Mouse (Mus musculus) ZHBTc4 (cell line): ENCODE data around the gene Ephb4.
A peak's percentile ranks its signal among the peaks of the same experiment; 100 is the strongest.

Experiments used
- DNase-seq: peaks from one replicate; pipeline ENCODE4 v3.0.0-alpha.2; 2011; ENCODE audit warnings: low read depth, low spot score

Gene Ephb4

GRCm38 (mm10) chr5:137349384-137350204 is at the start of gene Ephb4:
TSS of gene Ephb4 (plus strand) at chr5:137350109.
- peak; percentile 98 for DNase-seq

- no peak for DNase-seq
These were observed 48.7 kb upstream of the Ephb4 start for GRCm38 (mm10) chr5:137301253-137301652.

- no peak for DNase-seq
These were observed 46.3 kb upstream of the Ephb4 start for GRCm38 (mm10) chr5:137303609-137304008.

DNA sequence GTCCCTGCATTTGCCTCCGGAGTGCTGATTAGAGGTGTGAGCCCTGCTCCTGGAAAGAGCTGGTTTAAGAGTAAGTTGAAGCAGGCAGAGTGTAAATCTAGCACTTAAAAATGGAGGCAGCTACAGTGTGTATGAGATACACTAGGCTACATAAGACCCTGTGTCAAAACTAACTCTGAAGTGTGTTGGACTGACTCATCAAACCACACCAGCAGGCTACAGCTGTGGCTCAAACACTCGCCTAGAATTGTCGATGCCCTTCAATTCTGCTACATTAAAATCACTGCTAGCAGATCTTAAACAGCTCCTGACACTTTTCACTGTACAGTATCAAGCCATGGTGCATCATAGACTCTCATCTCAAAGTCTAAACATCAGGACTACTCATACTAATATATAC is 45.7 kb upstream of the Ephb4 start:
- no peak for DNase-seq

GRCm38 (mm10) chr5:137304816-137305215 is 45.1 kb upstream of the Ephb4 start:
- no peak for DNase-seq

DNA sequence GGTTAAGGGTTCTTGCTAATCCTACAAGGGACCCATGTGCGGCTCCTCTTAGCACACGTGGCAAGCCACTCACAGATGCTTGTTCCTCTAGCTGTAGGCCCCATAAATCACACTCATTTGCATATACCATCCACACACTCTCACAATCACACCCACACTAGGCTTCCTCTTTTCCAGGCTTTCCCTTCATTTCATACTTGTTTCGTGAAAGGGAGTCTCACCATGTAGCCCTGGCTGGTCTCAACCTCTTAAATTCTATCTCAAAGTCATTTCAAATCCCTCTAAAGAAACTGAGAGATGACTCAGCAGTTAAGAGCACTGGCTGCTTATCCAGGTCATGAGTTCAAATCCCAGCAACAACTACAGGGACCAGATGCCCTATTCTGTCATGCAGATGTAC is 44.1 kb upstream of the Ephb4 start:
- peak; percentile 67 for DNase-seq

GRCm38 (mm10) chr5:137306439-137307005 is 43.4 kb upstream of the Ephb4 start:
- no peak for DNase-seq

DNA sequence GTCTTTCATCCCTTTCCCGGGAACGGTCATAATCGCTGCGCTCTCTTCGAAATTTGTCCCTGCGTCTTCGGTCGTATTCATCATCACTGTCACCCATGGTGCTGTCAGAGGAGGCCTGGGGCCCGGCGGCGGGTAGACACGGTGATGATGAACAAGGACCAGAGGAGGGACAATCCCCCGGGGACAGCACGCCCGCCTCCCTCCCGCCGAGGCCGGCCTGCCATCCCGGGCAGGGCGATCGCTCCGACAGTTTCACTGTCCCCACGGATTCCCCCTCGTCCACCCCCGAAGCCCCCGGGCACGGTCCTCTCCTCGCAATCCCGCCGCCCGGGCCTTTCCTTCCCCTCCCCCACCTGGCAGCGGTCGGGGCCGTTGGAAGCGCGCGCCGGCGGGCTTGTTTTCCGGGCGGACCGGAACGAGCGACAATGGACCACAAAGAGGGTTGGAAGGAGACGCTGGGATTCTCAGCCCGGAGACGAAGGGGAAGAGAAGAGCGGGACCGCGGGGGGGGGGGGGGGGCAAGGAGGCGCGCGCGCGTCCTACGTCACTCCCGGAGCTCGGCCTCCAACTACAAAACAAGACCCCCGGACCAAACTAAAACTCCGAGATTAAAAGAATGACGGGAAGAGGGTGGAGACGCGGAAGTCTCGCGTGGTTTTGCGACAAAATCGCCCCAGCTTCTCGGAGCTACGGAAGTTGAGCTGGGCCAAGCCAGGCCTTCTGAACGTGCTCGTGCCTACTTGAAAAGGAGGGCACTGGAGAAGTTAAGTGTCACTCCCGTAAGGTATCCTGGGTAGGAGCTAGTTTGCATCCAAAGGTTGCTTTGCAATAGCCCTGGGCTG is 42.6 kb upstream of the Ephb4 start, which contains the start of gene Srrt:
Gene Srrt (minus strand): TSS at position 604 of the 842 bp plus-strand sequence.
- DNase-seq: peak; percentile 97

GRCm38 (mm10) chr5:137308356-137308755 is 41.6 kb upstream of the Ephb4 start:
- DNase-seq: peak; percentile 71

GRCm38 (mm10) chr5:137313466-137314192 is 36.3 kb upstream of the Ephb4 start:
- DNase-seq: no peak

GRCm38 (mm10) chr5:137314193-137315083 is 35.5 kb upstream of the Ephb4 start, which contains the start of gene Trip6:
TSS of gene Trip6 (minus strand) at chr5:137314404.
- peak; percentile 89 for DNase-seq

DNA sequence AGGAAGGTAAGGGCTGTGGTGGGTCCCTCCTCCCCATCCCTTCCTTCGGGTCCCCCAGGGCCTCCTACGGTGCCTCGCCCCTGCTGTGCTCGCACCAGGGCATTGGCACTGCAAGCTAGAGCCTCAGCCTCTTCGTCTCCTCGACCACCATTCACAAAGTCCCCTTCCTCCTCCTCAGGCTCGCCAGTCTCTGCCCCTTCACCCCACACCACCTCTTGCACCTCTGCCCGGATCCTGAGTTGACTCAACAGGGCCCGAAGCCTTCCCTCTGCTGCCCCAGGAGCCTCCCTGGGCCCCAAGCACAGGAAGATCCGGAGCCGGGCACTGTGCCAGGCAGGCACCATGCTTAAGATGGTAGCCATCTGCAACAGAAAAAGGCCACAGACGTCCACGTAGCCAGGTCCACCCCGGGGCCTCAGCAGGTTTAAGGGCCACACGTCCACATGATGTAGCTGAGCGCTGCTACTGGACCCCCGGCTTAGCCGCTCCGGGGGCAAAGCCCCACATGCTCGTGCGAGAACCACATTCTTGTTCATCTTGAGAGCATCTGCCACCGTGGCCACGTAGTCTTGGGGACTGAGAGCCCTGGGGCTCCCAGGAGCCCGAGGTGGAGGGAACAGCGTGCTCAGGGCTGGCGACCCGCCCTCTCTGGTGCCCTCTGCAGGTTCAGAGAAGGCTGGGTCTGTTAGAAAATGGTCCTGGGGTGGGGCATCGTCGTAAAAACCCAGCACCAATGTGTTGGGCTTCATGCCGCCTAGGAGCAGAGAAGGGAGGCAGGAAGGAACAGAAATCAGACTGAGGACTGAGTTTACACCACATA is 34.6 kb upstream of the Ephb4 start:
- DNase-seq: peak; percentile 75

DNA sequence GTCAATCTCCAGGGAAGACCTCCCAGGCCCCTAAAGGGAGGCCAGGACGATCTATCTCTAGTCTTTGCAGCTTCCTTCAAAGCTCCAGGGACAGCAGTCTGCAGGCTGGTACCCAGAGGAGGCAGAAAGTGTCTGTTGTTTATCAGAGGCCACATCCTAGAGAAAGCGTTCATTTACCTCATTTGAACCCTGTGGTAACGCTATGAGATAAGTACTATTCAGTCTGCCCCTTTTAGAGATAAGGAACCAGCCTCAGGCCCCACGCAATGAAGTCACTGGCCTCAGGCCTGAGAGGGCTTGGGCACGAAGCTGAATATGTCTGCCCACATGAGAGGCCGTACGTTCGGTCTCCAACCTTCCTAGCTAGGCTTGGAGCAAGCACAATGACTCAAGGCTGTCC is 32.5 kb upstream of the Ephb4 start:
- DNase-seq: no peak

GRCm38 (mm10) chr5:137318570-137318969 is 31.3 kb upstream of the Ephb4 start:
- DNase-seq: no peak

- no peak for DNase-seq
These were observed 28.9 kb upstream of the Ephb4 start for GRCm38 (mm10) chr5:137320996-137321395.

- no peak for DNase-seq
These were observed 19.0 kb upstream of the Ephb4 start for GRCm38 (mm10) chr5:137330910-137331309.

DNA sequence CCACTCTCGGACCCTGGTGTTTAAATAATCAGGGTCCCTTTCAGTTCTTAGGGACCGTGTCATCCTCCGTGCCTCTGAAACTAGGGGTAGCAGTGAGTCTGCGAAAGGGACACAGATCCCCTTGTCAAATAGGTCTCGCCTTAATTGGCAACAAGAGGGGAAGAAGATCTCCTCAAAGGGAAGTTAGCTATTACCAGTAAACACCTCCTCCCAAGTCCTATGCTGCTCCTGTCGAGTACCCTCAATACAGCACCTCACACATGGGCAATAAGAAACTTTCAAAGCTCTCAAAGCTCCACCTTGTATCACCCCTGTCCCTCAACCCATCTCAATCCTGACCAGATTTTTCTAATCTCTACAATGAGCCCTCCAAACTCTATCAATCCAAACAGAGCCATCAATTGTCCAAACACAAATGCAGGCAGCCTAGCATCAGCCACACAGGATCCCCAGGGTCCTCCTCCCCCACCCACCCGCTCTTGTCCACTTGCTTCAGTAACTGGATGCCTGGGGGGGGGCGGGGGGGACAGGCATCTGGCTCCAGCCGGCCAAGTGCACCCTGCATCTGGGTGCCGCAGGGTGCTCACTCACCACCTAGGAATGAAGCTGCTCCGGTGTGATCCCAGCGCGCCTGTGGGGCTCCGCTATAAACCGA is 16.9 kb upstream of the Ephb4 start:
- no peak for DNase-seq

GRCm38 (mm10) chr5:137333512-137334174 is 16.3 kb upstream of the Ephb4 start, which contains the start of gene Slc12a9:
TSS of gene Slc12a9 (minus strand) at chr5:137333597.
- peak; percentile 97 for DNase-seq
